Mouse (Mus musculus) midbrain, embryonic 15.5 days (tissue): ENCODE data around the gene Gtf2ird2. TPM values are rescaled to one million over a fixed set of nuclear protein-coding genes. Genes with fewer than 3 reads are reported as not detected.

ENCODE experiments used
- ATAC-seq: fragments of 200-750 bp; cut with Nextera tagmentation; replicated peaks from 2 replicates; pipeline ENCODE4 v1.8.0; 2017; ENCODE audit warnings: moderate TSS enrichment
- H3K27ac ChIP-seq: fragments of 300-500 bp; sonication (generic); 2 replicates; pipeline ENCODE4 v1.5.1; 2015; ENCODE audit warnings: mild to moderate bottlenecking, inconsistent platforms
- H3K27me3 ChIP-seq: fragments of 300-500 bp; sonication (generic); replicated peaks from 2 replicates; pipeline ENCODE4 v1.6.1; 2015; ENCODE audit warnings: inconsistent platforms
- H3K36me3 ChIP-seq: fragments of 300-500 bp; sonication (generic); replicated peaks from 2 replicates; pipeline ENCODE4 v1.6.1; 2015; ENCODE audit warnings: inconsistent platforms
- H3K4me1 ChIP-seq: fragments of 300-500 bp; sonication (generic); 2 replicates; pipeline ENCODE4 v1.6.1; 2015; ENCODE audit warnings: inconsistent platforms
- H3K4me2 ChIP-seq: fragments of 300-500 bp; sonication (generic); 2 replicates; pipeline ENCODE4 v1.6.1; 2015; ENCODE audit warnings: inconsistent platforms, mild to moderate bottlenecking, moderate library complexity
- H3K4me3 ChIP-seq: fragments of 300-500 bp; sonication (generic); 2 replicates; pipeline ENCODE4 v1.5.1; 2015; ENCODE audit warnings: mild to moderate bottlenecking, inconsistent platforms
- H3K9ac ChIP-seq: fragments of 300-500 bp; sonication (generic); 2 replicates; pipeline ENCODE4 v1.6.1; 2015; ENCODE audit warnings: mild to moderate bottlenecking, inconsistent platforms
- H3K9me3 ChIP-seq: fragments of 300-500 bp; sonication (generic); 2 replicates; pipeline ENCODE4 v1.6.1; 2016; ENCODE audit warnings: inconsistent platforms
- WGBS: fragments of 180-500 bp; shearing (Covaris S2); methylation state at CpG from one replicate; pipeline ENCODE4 v1.1.7; 2015; ENCODE audit warnings: mixed read lengths; 5-methylcytosine and 5-hydroxymethylcytosine counted together
- polyA plus RNA-seq: library from polyadenylated mRNA; unstranded; fragments of >200 nt; fragmentation: Nextera tagmentation; extraction: Ambion mirVana; gene quantifications from 2 replicates; pipeline ENCODE4 v1.2.1, GENCODE M21; 2015

Gtf2ird2 gene
- polyA plus RNA-seq, 1 experiment from 2014 or later = 17.9 TPM

DNA sequence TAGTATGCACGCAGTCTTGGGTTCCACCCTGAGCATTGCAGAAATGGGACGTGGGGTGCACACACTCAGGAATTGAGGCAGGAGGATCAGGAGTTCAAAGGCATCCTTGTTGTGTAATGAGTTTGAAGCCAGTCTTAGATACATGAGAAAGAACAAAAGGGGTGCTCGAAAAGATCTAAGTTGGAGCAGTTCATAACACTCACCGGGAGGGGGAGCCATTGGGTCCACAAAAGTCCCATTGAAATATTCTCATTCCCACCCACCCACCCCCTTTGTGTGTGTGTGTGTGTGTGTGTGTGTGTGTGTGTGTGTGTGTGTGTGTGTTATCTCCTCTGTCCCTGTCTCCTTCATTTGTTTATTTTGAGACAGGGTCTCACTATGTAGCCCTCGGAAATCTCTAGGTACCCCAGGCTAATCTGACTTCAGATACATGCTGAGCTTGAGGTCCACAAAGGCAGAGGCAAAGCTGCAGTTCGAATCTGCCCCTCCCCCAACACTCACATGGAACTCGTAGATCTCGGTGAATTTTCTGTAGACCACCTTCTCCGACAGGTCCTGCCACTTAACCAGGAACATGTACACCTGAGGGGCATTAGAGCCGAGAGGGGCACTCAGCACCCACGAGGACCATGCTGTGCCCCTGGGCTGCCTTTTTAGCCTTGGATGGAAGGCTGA, 43.9 kb downstream of the Gtf2ird2 start:
- no peaks in the 10 kb centered on the region for H3K9me3 ChIP-seq
- 34% methylated on average over 11 of the region's 11 CpGs for WGBS
- H3K36me3 ChIP-seq = no peaks in the 10 kb centered on the region
- H3K27me3 ChIP-seq = peaks cover 3% of the 10 kb centered on the region; the same call in 1 of the 2 replicates
- H3K4me3 ChIP-seq = no peak overlapping the region
- H3K9ac ChIP-seq = no peak overlapping the region
- H3K27ac ChIP-seq = no peak overlapping the region
- no peak for ATAC-seq
- no peak overlapping the region for H3K4me2 ChIP-seq
- no peaks in the 10 kb centered on the region for H3K4me1 ChIP-seq

DNA sequence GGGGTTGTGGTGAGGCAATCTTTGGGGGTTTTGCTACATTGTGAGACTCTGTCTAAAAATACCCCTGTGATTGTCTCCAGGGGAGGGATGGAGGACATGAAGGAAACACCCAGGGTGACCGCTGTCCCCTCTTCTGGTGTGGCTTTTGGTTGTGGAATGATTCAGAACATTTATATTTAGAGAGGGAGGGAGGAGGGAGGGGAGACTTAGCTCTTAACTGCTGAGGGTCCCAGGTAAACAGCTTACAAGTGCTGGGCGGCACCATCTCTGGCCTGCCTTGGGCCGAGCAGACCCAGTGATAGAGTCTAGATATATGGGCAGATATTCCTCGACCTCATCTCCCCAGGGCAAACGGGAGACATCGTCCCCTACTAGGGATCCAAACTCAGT, 44.4 kb downstream of the Gtf2ird2 start:
- no peak overlapping the region for H3K9ac ChIP-seq
- no peaks in the 10 kb centered on the region for H3K27me3 ChIP-seq
- H3K36me3 ChIP-seq = no peaks in the 10 kb centered on the region
- no peak for ATAC-seq
- WGBS = 79% methylated on average over 6 of the region's 6 CpGs
- H3K27ac ChIP-seq = no peak overlapping the region
- H3K9me3 ChIP-seq = no peaks in the 10 kb centered on the region
- H3K4me1 ChIP-seq = no peaks in the 10 kb centered on the region
- no peak overlapping the region for H3K4me3 ChIP-seq
- H3K4me2 ChIP-seq = no peak overlapping the region

DNA sequence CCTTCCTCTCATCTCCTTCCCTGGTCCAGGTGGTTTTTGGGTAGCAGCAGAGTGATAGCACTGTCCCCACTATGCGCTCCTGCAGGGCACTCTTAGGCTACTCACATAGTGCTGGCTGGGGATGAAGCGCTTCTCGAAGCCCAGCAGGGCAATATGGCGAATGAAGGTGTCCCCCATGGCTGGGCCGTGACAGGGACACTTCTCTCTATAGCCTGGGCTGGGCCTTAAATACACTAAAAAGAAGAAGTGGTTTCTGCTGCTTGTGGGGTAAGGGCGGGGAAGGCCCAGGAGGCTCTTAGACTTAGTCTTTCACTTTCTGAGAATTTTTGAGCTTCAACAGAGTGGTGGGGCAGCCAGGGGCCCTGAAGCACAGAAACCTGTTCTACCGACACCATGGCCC, 45.6 kb downstream of the Gtf2ird2 start, which contains the start of gene Ncf1:
Gene Ncf1, minus strand, starts transcription at position 235 of the 400 bp plus-strand sequence.
- whole genome bisulfite sequencing = 88% methylated on average over 7 of the region's 7 CpGs
- H3K36me3 ChIP-seq = no peaks in the 10 kb centered on the region

DNA sequence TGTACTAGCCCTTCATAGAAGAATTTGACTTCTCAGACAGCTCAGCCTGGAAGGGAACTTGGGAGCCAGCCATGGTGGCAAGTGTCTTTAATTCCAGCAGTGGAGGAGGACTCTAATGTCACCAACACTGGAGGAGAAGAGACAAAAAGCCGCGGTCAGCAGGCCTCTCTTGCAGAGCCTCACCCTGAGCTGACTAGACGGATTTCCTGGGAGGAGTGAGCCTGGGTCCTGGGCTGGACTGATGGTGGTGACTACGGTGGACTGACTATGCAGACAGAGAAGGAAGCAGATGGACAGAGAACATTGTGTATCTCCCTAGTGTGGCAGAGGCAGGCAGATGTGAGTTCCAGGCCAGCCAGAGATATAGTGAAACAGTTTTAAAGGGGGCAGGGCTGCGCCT, 47.6 kb downstream of the Gtf2ird2 start:
- H3K27me3 ChIP-seq = no peaks in the 10 kb centered on the region
- H3K4me2 ChIP-seq = no peak overlapping the region
- H3K4me1 ChIP-seq = 0 out of 2 replicates have a peak, but pooled peaks cover 3% of the 10 kb centered on the region
- H3K27ac ChIP-seq = no peak overlapping the region
- WGBS = 91% methylated on average over 5 of the region's 5 CpGs
- no peak overlapping the region for H3K4me3 ChIP-seq
- no peak overlapping the region for H3K9ac ChIP-seq
- no peak for ATAC-seq
- H3K9me3 ChIP-seq = no peaks in the 10 kb centered on the region
- H3K36me3 ChIP-seq = no peaks in the 10 kb centered on the region

More for the DNA sequence above, 45.6 kb downstream of the Gtf2ird2 start, which contains the start of gene Ncf1:
- no peak within 1 kb of the TSS for H3K4me2 ChIP-seq
- no peak within 1 kb of the TSS for H3K4me3 ChIP-seq
- H3K4me1 ChIP-seq = no peaks in the 10 kb centered on the region
- no peak within 1 kb of the TSS for H3K9ac ChIP-seq
- H3K27me3 ChIP-seq = no peaks in the 10 kb centered on the region
- no peak for ATAC-seq
- no peaks in the 10 kb centered on the region for H3K9me3 ChIP-seq
- no peak within 1 kb of the TSS for H3K27ac ChIP-seq

DNA sequence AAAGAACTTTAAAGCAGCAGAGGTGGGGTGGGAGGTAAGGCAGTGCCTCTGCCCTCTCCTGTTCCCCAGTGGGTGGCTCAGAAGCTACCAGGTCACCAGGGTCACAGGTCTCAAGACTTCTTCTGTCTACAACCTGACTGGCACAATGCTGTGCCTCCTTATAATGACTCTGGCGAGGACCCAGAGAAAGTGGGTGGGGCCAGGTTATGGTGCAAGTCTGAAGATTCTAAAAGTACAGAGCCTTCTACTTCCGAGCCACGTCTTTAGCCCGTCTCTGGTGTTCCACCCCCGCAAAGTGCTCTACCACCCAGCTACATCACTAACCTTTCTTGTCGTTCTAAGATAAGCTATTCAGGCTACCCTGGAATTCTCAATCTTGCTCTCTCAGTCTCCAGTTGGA, 48.3 kb downstream of the Gtf2ird2 start:
- Histone ChIP-seq H3K27me3 (no peaks in the 10 kb centered on the region), H3K9me3 (no peaks in the 10 kb centered on the region), H3K4me1 (0 out of 2 replicates have a peak, but pooled peaks cover 3% of the 10 kb centered on the region), H3K36me3 (peaks cover 2% of the 10 kb centered on the region), H3K4me2 (no peak overlapping the region), H3K9ac (no peak overlapping the region), H3K27ac (no peak overlapping the region), H3K4me3 (no peak overlapping the region)
- WGBS = 76% methylated on average over 6 of the region's 6 CpGs
- ATAC-seq = no peak

DNA sequence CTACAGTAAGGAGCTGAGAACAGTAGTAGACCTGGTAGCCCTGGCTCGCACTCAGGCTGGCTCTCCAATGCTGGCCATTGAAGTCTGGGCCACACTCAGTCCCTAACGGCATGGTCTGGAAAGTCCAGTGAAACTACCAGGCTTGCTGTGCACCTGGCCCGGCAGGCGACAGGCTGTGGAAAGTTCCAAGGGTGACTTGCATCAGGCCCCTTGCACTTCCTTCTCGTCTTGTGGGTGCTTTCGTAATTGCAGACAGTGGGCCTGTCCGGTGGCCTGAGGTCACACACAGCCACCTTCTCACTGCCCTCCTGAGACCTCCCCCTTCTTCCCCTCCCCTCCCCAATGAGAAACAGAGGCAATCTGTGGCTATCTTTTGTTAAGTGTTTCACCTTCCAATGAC, 48.7 kb downstream of the Gtf2ird2 start:
- no peak overlapping the region for H3K4me3 ChIP-seq
- no peaks in the 10 kb centered on the region for H3K27me3 ChIP-seq
- H3K36me3 ChIP-seq = peaks cover 7% of the 10 kb centered on the region
- H3K9ac ChIP-seq = no peak overlapping the region
- no peaks in the 10 kb centered on the region for H3K9me3 ChIP-seq
- H3K27ac ChIP-seq = no peak overlapping the region
- ATAC-seq = no peak
- WGBS = 71% methylated on average over 7 of the region's 7 CpGs
- H3K4me2 ChIP-seq = no peak overlapping the region
- H3K4me1 ChIP-seq = 0 out of 2 replicates have a peak, but pooled peaks cover 3% of the 10 kb centered on the region

DNA sequence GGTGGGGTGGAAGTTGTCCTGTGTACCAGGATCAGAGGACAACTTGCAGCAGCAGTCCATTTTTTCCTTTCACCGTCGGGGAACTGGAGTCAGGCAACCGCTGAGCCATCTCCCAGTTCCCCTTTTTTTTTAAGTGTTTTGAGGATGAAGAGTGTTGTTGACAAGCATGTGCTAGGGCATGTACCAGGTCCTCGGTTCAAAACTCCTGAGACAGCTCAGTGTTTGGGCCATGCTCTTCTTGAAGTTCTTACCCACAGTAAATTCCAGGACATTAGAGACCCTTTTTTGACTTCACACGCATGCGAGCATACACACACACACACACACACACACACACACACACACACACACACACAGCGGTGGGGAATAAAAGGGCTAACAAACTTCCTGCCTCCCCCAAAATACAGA, 49.4 kb downstream of the Gtf2ird2 start:
- Histone ChIP-seq H3K27ac (no peak overlapping the region), H3K9ac (no peak overlapping the region), H3K4me2 (no peak overlapping the region), H3K4me3 (no peak overlapping the region), H3K9me3 (no peaks in the 10 kb centered on the region), H3K4me1 (peaks cover 8% of the 10 kb centered on the region; the same call in 1 of the 2 replicates), H3K36me3 (peaks cover 13% of the 10 kb centered on the region), H3K27me3 (no peaks in the 10 kb centered on the region)
- no peak for ATAC-seq
- WGBS = 72% methylated on average over 7 of the region's 7 CpGs

DNA sequence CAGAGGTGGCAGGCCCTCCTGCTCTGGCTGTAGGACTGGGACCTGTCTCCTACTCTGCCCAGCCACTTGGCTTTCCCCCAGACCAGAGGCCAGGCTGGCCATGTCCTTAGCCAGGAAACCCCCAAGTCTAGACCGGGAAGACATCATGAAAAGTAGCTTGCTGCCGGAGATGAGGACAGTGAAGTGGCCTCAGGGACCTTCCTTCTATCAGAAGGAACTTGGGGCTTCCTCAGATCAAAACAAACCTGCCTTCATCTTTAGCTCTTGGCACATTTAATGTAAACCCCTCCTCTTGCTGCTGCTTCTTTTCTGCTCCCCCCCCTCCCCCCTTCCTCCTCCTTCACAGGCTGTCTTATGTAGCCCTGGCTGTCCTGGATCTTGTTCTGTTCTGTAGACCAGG, 50.4 kb downstream of the Gtf2ird2 start:
- ATAC-seq = no peak

DNA sequence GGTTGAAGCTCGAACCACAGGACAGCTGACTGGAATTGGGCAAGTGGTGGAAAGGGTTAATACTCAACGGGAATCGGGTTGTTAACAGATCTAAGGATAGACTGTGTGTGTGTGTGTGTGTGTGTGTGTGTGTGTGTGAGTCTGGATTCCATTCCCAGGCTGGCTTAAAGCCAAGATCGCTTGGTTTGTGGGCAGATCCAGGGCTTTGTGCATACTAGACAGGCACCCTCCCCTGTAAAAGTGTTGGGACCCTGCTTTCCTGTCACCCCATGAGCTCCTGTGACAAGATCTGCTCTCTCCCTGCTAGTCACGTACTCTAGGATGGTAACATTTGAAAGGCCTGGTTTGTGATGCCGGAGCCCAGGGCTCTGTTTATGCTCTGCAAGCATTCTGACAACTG, 51.3 kb downstream of the Gtf2ird2 start:
- 36% methylated on average over 6 of the region's 6 CpGs for WGBS
- no peak overlapping the region for H3K4me2 ChIP-seq
- H3K36me3 ChIP-seq = peaks cover 25% of the 10 kb centered on the region
- H3K4me1 ChIP-seq = peaks cover 19% of the 10 kb centered on the region
- no peaks in the 10 kb centered on the region for H3K9me3 ChIP-seq
- ATAC-seq = no peak
- H3K27ac ChIP-seq = peak overlapping the region; percentile 60
- H3K4me3 ChIP-seq = no peak overlapping the region
- no peak overlapping the region for H3K9ac ChIP-seq
- no peaks in the 10 kb centered on the region for H3K27me3 ChIP-seq

More for the DNA sequence above, 50.4 kb downstream of the Gtf2ird2 start:
- peaks cover 17% of the 10 kb centered on the region for H3K36me3 ChIP-seq
- H3K9ac ChIP-seq = no peak overlapping the region
- H3K9me3 ChIP-seq = no peaks in the 10 kb centered on the region
- H3K4me3 ChIP-seq = no peak overlapping the region
- H3K27ac ChIP-seq = no peak overlapping the region
- H3K27me3 ChIP-seq = no peaks in the 10 kb centered on the region
- WGBS = 60% methylated on average over 2 of the region's 2 CpGs
- H3K4me2 ChIP-seq = no peak overlapping the region
- peaks cover 18% of the 10 kb centered on the region for H3K4me1 ChIP-seq

DNA sequence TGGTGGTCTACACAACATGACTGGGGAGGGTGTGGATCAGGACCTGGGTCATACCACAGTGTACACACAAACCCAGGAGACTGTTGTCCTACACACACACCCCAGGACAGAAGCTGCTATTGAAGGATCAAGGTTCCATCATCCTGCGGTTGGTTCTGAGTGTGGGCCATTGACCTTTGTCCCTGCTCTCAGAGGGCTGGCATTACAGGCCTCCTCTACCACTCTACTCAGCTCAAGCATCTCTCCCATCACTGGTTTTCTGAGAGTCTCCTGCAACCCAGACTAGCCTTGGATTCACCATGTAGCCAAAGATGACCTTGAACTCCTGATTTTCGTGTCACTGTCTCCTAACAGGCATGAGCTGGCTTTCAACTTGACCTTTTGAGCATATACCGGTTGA, 52.4 kb downstream of the Gtf2ird2 start:
- Histone ChIP-seq H3K4me2 (no peak overlapping the region), H3K27ac (no peak overlapping the region), H3K36me3 (peaks cover 36% of the 10 kb centered on the region), H3K9me3 (no peaks in the 10 kb centered on the region), H3K27me3 (no peaks in the 10 kb centered on the region), H3K4me1 (peaks cover 19% of the 10 kb centered on the region), H3K4me3 (no peak overlapping the region), H3K9ac (no peak overlapping the region)
- WGBS = 88% methylated on average over 3 of the region's 3 CpGs
- no peak for ATAC-seq

DNA sequence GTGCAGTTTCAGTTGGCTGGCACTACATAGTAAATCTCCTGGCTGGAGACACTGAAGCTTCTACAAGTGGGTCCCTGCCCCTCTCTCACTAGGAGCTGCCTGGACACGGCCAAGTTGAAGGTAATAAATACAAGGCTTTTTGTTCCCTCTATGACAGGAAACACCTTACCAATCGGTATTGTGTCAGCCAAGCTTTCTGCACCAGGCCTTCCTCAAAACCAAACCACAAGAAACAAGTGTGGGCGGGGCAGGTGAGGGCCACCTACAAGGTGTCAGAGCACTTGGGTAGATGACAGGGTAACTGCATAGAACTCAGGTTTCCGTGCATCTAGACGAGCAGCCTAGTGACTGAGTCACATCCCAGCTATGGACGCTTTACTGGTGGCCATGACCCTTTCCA, 53.0 kb downstream of the Gtf2ird2 start:
- Histone ChIP-seq H3K4me2 (no peak overlapping the region), H3K4me1 (peaks cover 19% of the 10 kb centered on the region), H3K27me3 (no peaks in the 10 kb centered on the region), H3K4me3 (no peak overlapping the region), H3K9me3 (no peaks in the 10 kb centered on the region), H3K36me3 (peaks cover 41% of the 10 kb centered on the region), H3K27ac (no peak overlapping the region), H3K9ac (no peak overlapping the region)
- 90% methylated on average over 6 of the region's 6 CpGs for WGBS
- no peak for ATAC-seq

DNA sequence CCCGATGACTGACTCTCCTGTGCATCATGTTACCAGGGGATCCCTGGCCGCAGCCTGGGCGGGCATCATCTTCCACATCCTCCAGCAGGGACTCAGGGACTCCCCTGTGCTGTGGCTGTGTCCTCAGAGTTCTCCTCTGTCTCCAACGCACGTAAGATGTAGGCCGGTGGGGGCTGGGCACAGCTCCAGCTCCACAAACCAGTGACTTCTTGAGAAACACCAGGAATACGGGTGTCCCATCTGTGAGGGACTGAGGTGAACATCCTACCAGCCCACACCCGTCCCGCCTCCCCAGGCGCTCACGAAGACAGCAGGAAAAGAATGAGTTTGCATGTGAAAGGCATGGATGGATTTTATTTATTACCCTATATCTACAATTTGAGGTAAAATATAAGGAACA, 53.7 kb downstream of the Gtf2ird2 start:
- H3K9ac ChIP-seq = no peak overlapping the region
- WGBS = 90% methylated on average over 11 of the region's 11 CpGs

More for the DNA sequence above, 53.7 kb downstream of the Gtf2ird2 start:
- H3K27ac ChIP-seq = no peak overlapping the region
- H3K4me2 ChIP-seq = no peak overlapping the region
- H3K9me3 ChIP-seq = no peaks in the 10 kb centered on the region
- H3K27me3 ChIP-seq = no peaks in the 10 kb centered on the region
- ATAC-seq = no peak
- H3K4me1 ChIP-seq = peaks cover 19% of the 10 kb centered on the region
- H3K4me3 ChIP-seq = no peak overlapping the region
- peaks cover 49% of the 10 kb centered on the region for H3K36me3 ChIP-seq
